ENCODE assay signal across 9 mouse cellular contexts in genomic region chr12:86132799-86133198, GRCm38 (mm10). TPM values are rescaled to one million over a fixed set of nuclear protein-coding genes. Genes with fewer than 3 reads are reported as not detected.
DNase-seq lines count a peak whose midpoint lies in the region; ATAC-seq and TF ChIP-seq lines count a peak whose summit lies in the region.
"Had no signal": no experiment of that assay in that cellular context is flagged by ENCODE, and none has a peak within 500 bp of the region (broad histone marks: within the 10 kb centered on the region; RNA-seq: fewer than 3 reads in every experiment).

No protein-coding gene starts in this region.

- no peaks in the 10 kb centered on the region for H3K9me3 ChIP-seq in kidney, embryonic 16.5 days (ENCODE audit: low read length)
- H3K9me3 ChIP-seq in hindbrain, embryonic 10.5 days: no peaks in the 10 kb centered on the region

- H3K27ac ChIP-seq in kidney, embryonic 16.5 days (ENCODE audit: low read length): no peak overlapping the region
- H3K27ac ChIP-seq in cortical plate, adult 2 months (ENCODE audit: insufficient read depth, low read length): no peak overlapping the region
- no peak overlapping the region for H3K27ac ChIP-seq in hindbrain, embryonic 10.5 days

- H3K27me3 ChIP-seq in kidney, embryonic 16.5 days (ENCODE audit: insufficient read depth, low read length): no peaks in the 10 kb centered on the region
- H3K27me3 ChIP-seq in hindbrain, embryonic 10.5 days (ENCODE audit: insufficient read depth, poor library complexity, severe bottlenecking): no peaks in the 10 kb centered on the region

- no peak for ATAC-seq in kidney, embryonic 16.5 days (ENCODE audit: low FRiP score, low TSS enrichment)
- ATAC-seq in monocyte, adult 5-6 weeks (replicated peaks; ENCODE audit: insufficient number of reproducible peaks, low FRiP score, low TSS enrichment, poor library complexity, severe bottlenecking): 0 out of 2 replicates have a peak, but pooled peaks have one; percentile 75
- ATAC-seq in inflammation-experienced regulatory T-cells, adult 6 months: no peak

- H3K9ac ChIP-seq in kidney, embryonic 16.5 days (replicated peaks; ENCODE audit: low read length): no peak overlapping the region

- DNase-seq in kidney, adult 8-10 months: peak; percentile 39 to 44
- peak; percentile 73 for DNase-seq in R1 (ENCODE audit: low read depth, low spot score)
- DNase-seq in hindbrain, embryonic 10.5 days (ENCODE audit: low spot score): peak; percentile 43
- peak; percentile 55 to 88 for DNase-seq in left cerebral cortex, adult 9 months (ENCODE audit: low spot score in 2 of 2)

- WGBS in kidney, embryonic 16.5 days: 20% methylated on average over 2 of the region's 2 CpGs
- WGBS in hindbrain, embryonic 10.5 days: 42% methylated on average over 2 of the region's 2 CpGs

- H3K4me2 ChIP-seq in kidney, embryonic 16.5 days (replicated peaks; ENCODE audit: low read depth, low read length): no peak overlapping the region

- TF ChIP-seq POLR2A in cortical plate, adult 2 months (IDR thresholded peaks at IDR 0.05; ENCODE audit: extremely low read depth, insufficient read depth, low read length): no peak

- TF ChIP-seq CTCF in cortical plate, adult 2 months (IDR thresholded peaks at IDR 0.05; ENCODE audit: extremely low read depth, insufficient read depth, low read length): peak; percentile 76

- no peak overlapping the region for H3K4me3 ChIP-seq in kidney, embryonic 16.5 days (ENCODE audit: low read length)
- no peak overlapping the region for H3K4me3 ChIP-seq in cortical plate, adult 2 months (ENCODE audit: insufficient read depth, low read length)
- H3K4me3 ChIP-seq in hindbrain, embryonic 10.5 days: no peak overlapping the region
- H3K4me3 ChIP-seq: erythroblast, embryonic 14.5 days had no signal

- no peaks in the 10 kb centered on the region for H3K36me3 ChIP-seq in kidney, embryonic 16.5 days (ENCODE audit: insufficient read depth, low read length)
- H3K36me3 ChIP-seq in hindbrain, embryonic 10.5 days: 0 out of 2 replicates have a peak, but pooled peaks cover 3% of the 10 kb centered on the region

- H3K4me1 ChIP-seq in kidney, embryonic 16.5 days (ENCODE audit: insufficient read depth, low read length): peaks cover 3% of the 10 kb centered on the region; the same call in 1 of the 2 replicates
- no peaks in the 10 kb centered on the region; the same call in 1 of the 2 replicates for H3K4me1 ChIP-seq in cortical plate, adult 2 months (ENCODE audit: control insufficient read depth, insufficient read depth, low read length)
- H3K4me1 ChIP-seq in hindbrain, embryonic 10.5 days (replicated peaks): peaks cover 6% of the 10 kb centered on the region; the same call in 1 of the 2 replicates

RNA-seq across cellular contexts. Expression of gene Ift43, which starts 50.5 kb away (rescaled TPM):
- 74.7 and 76.7 TPM in 2 replicates for polyA plus RNA-seq in kidney, embryonic 16.5 days (2015; fragmentation: Nextera tagmentation; extraction: Ambion mirVana)
- 22.1 and 26.2 TPM in 2 replicates for polyA plus RNA-seq in cortical plate, adult 2 months (2012; rRNA removed)
- 86.4 and 94.1 TPM in 2 replicates for polyA plus RNA-seq in hindbrain, embryonic 10.5 days (2016; fragmentation: Nextera tagmentation; extraction: Ambion mirVana)
- total RNA-seq in monocyte, adult 5-6 weeks (2017): 4.9 TPM in 1 of 3 replicates, not detected in the others
- 1 to 10 TPM; 5.0 to 7.1 (median 6.8) TPM for polyA plus RNA-seq in inflammation-experienced regulatory T-cells, adult 6 months (2017; shearing (Covaris generic))
- polyA plus RNA-seq: erythroblast, embryonic 14.5 days had no signal

RNA-seq across cellular contexts. Expression of gene Tgfb3, which starts 54.0 kb away (rescaled TPM):
- polyA plus RNA-seq in kidney, embryonic 16.5 days (2015; fragmentation: Nextera tagmentation; extraction: Ambion mirVana): 27.0 and 28.2 TPM in 2 replicates
- 10.0 and 10.5 TPM in 2 replicates for polyA plus RNA-seq in cortical plate, adult 2 months (2012; rRNA removed)
- 7.0 and 8.4 TPM in 2 replicates for polyA plus RNA-seq in hindbrain, embryonic 10.5 days (2016; fragmentation: Nextera tagmentation; extraction: Ambion mirVana)
- 0.32 to 2.7 TPM (median 1.0 TPM) in 3 replicates for total RNA-seq in monocyte, adult 5-6 weeks (2017)
- 1 to 10 TPM in 1 of 3 experiments, under 1 TPM in 2; 0.38 to 3.5 (median 0.62) TPM for polyA plus RNA-seq in inflammation-experienced regulatory T-cells, adult 6 months (2017; shearing (Covaris generic))
- polyA plus RNA-seq: erythroblast, embryonic 14.5 days had no signal
